Mouse (Mus musculus): ENCODE measurements around the gene Slc5a10. TPM values are rescaled to one million over a fixed set of nuclear protein-coding genes. Genes with fewer than 3 reads are reported as not detected.

The Slc5a10 gene
- polyA plus RNA-seq, 1 experiment from 2014 or later, result not detected

GRCm38 (mm10) chr11:61652686-61653447, 67.8 kb downstream of the Slc5a10 start, which contains the start of gene Grap:
Gene Grap, plus strand, starts transcription at chr11:61653265.
- Histone ChIP-seq H3K36me3 (no peaks in the 10 kb centered on the region), H3K9me3 (no peaks in the 10 kb centered on the region), H3K27ac (no peak within 1 kb of the TSS), H3K9ac (no peak within 1 kb of the TSS), H3K4me2 (no peak within 1 kb of the TSS), H3K4me3 (peak within 1 kb of the TSS; percentile 0; the same call in 1 of the 2 replicates), H3K27me3 (no peaks in the 10 kb centered on the region), H3K4me1 (0 out of 2 replicates have a peak, but pooled peaks cover 3% of the 10 kb centered on the region)
- 59% methylated on average over 10 of the region's 10 CpGs for WGBS
- ATAC-seq (ENCODE audit: insufficient number of reproducible peaks, low FRiP score, low TSS enrichment, low read depth), result no peak

DNA sequence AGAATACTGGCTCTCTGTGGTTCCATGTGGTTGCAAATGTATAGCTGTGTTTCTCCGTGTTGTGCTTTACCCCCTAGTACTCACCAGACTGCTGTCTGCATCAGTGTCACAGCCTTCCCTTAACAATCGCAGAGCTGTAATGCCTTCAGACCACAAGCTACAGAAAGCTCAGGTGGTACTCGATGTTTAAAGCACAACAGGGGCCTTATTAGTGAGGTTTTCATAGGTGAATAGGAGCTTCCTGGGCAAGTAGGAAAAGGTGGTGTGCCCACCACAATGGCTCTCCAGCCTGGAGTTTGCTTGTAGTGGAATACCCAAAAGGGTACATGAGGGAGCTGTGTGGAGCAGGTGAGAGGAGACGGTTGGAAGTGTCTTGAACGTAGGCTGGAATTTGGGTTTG, 68.4 kb downstream of the Slc5a10 start:
- 88% methylated on average over 5 of the region's 5 CpGs for WGBS

DNA sequence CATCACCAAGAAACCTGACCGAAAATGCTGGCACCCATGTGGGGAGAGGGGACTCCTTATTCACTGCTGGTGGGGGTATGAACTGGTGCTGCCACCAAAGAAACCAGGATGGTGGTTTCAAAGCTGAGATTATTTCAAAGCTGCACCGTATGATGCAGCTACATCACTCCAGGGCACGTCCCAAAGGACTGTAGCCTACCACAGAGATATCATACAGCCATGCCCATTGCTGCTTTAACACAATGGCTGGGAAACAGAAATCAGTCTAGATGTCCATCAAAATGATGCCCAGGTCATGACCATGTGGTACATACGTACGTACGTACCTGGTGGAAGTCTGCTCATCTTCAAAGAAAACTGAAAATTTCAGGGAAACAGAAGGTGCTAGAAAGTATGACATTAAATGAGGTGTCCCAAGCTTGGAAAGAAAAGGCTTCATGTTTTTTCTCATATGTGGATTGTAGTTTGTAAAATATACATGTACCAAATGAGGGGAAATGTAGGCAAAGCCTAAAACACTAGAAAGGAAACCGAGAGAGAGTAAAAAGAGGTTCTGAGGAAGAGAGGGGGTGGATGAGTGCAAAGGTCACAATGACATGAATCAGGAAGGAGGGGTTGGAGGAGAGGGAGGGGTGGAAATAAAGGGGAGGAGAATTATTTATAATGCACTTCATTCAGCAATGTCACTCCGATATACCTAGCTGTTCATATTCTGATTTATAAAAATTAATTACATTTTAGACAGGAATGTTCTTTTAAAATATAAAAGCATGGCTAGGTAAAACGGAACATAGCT, 70.0 kb downstream of the Slc5a10 start:
- H3K36me3 ChIP-seq, result no peaks in the 10 kb centered on the region
- H3K4me1 ChIP-seq, result no peaks in the 10 kb centered on the region
- no peak overlapping the region for H3K27ac ChIP-seq
- no peaks in the 10 kb centered on the region for H3K9me3 ChIP-seq
- no peak overlapping the region for H3K4me2 ChIP-seq
- 83% methylated on average over 9 of the region's 9 CpGs for WGBS
- no peak overlapping the region for H3K4me3 ChIP-seq
- no peak for ATAC-seq (ENCODE audit: insufficient number of reproducible peaks, low FRiP score, low TSS enrichment, low read depth)
- no peaks in the 10 kb centered on the region for H3K27me3 ChIP-seq
- H3K9ac ChIP-seq, result no peak overlapping the region

More for the DNA sequence above, 68.4 kb downstream of the Slc5a10 start:
- Histone ChIP-seq H3K4me3 (no peak overlapping the region), H3K4me1 (0 out of 2 replicates have a peak, but pooled peaks cover 3% of the 10 kb centered on the region), H3K9me3 (no peaks in the 10 kb centered on the region), H3K27me3 (no peaks in the 10 kb centered on the region), H3K27ac (no peak overlapping the region), H3K4me2 (no peak overlapping the region), H3K36me3 (no peaks in the 10 kb centered on the region), H3K9ac (no peak overlapping the region)
- no peak for ATAC-seq (ENCODE audit: insufficient number of reproducible peaks, low FRiP score, low TSS enrichment, low read depth)

DNA sequence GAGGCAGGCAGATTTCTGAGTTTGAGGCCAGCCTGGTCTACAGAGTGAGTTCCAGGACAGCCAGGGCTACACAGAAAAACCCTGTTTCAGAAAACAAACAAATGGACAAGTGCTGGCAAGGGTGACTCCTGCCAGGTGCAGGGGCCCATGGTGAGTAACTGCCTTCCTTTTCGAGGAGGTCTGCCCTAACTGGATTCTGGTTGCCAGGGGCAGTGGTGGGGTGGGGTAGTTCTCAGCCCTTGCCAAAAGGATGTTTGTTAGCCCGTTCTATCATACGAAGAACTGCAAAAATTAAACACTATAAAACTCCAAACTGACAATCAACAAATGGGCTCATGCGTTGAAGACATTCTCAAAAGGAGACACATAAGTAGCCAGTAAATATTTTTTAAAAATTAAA, 71.0 kb downstream of the Slc5a10 start:
- no peak overlapping the region for H3K4me2 ChIP-seq
- H3K36me3 ChIP-seq, result no peaks in the 10 kb centered on the region
- ATAC-seq (ENCODE audit: insufficient number of reproducible peaks, low FRiP score, low TSS enrichment, low read depth), result no peak
- 78% methylated on average over 4 of the region's 4 CpGs for WGBS
- no peak overlapping the region for H3K9ac ChIP-seq
- peaks cover 5% of the 10 kb centered on the region for H3K4me1 ChIP-seq
- H3K4me3 ChIP-seq, result no peak overlapping the region
- no peaks in the 10 kb centered on the region for H3K27me3 ChIP-seq
- H3K9me3 ChIP-seq, result no peaks in the 10 kb centered on the region
- no peak overlapping the region for H3K27ac ChIP-seq

GRCm38 (mm10) chr11:61649163-61649580, 71.5 kb downstream of the Slc5a10 start:
- Histone ChIP-seq H3K27me3 (no peaks in the 10 kb centered on the region), H3K4me2 (no peak overlapping the region), H3K9me3 (no peaks in the 10 kb centered on the region), H3K36me3 (no peaks in the 10 kb centered on the region), H3K9ac (no peak overlapping the region), H3K4me1 (peaks cover 9% of the 10 kb centered on the region), H3K27ac (no peak overlapping the region), H3K4me3 (no peak overlapping the region)
- 87% methylated on average over 5 of the region's 5 CpGs for WGBS
- no peak for ATAC-seq (ENCODE audit: insufficient number of reproducible peaks, low FRiP score, low TSS enrichment, low read depth)

- no peak for ATAC-seq (ENCODE audit: insufficient number of reproducible peaks, low FRiP score, low TSS enrichment, low read depth)
- no peak overlapping the region for H3K4me2 ChIP-seq
- no peak overlapping the region for H3K9ac ChIP-seq
- H3K9me3 ChIP-seq, result no peaks in the 10 kb centered on the region
- 83% methylated on average over 7 of the region's 7 CpGs for WGBS
- H3K4me1 ChIP-seq, result peaks cover 10% of the 10 kb centered on the region
- H3K27me3 ChIP-seq, result no peaks in the 10 kb centered on the region
- H3K36me3 ChIP-seq, result no peaks in the 10 kb centered on the region
- no peak overlapping the region for H3K27ac ChIP-seq
- H3K4me3 ChIP-seq, result no peak overlapping the region
Measured at GRCm38 (mm10) chr11:61648749-61649115, 71.9 kb downstream of the Slc5a10 start.

DNA sequence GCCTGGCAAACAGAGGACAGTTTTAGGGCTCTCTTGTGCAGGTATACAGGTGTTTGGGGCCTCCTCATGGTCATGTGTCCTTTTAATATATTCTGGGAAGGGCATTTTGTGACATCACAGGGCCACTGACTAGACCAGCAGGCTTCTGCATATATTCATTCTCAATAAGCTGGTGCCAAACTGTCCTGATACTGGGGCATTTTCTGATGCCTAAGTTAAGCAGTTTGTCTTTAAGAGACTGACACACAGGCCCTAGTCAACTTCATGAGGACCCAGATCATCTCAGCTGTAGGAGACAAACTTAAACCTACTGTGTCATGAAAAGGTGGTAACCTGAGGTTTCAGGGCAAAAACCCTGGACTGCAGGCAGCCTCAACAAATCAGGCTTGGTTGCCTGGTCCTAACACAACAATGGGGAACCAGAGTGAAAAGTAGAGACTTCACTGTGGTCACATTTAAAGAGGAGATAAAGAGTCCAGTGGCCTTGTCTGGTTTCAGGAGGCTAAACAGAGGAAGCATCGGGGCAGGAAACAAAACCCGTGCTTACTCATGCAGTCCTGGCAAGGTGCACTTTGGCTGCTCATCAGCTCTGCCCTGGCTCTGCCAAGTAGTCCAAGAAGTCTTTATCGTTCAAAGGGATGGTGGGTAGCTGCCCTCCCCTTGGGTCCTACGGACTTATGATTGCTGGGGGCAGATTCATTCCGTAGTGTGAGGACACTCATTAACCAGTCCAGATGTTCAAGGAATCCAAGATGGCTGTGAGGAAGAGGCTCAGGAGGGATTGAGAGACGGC, 72.5 kb downstream of the Slc5a10 start:
- no peak for ATAC-seq (ENCODE audit: insufficient number of reproducible peaks, low FRiP score, low TSS enrichment, low read depth)
- Histone ChIP-seq H3K36me3 (no peaks in the 10 kb centered on the region), H3K4me3 (no peak overlapping the region), H3K9me3 (no peaks in the 10 kb centered on the region), H3K9ac (no peak overlapping the region), H3K27me3 (no peaks in the 10 kb centered on the region), H3K27ac (no peak overlapping the region), H3K4me1 (peaks cover 13% of the 10 kb centered on the region), H3K4me2 (no peak overlapping the region)
- 67% methylated on average over 6 of the region's 6 CpGs for WGBS

GRCm38 (mm10) chr11:61647110-61647910, 73.3 kb downstream of the Slc5a10 start:
- H3K9ac ChIP-seq, result no peak overlapping the region
- H3K27ac ChIP-seq, result no peak overlapping the region
- no peaks in the 10 kb centered on the region for H3K27me3 ChIP-seq
- H3K9me3 ChIP-seq, result no peaks in the 10 kb centered on the region
- no peak overlapping the region for H3K4me2 ChIP-seq
- no peaks in the 10 kb centered on the region for H3K36me3 ChIP-seq
- no peak for ATAC-seq (ENCODE audit: insufficient number of reproducible peaks, low FRiP score, low TSS enrichment, low read depth)
- peaks cover 13% of the 10 kb centered on the region for H3K4me1 ChIP-seq
- WGBS, result 66% methylated on average over 10 of the region's 10 CpGs
- no peak overlapping the region for H3K4me3 ChIP-seq

DNA sequence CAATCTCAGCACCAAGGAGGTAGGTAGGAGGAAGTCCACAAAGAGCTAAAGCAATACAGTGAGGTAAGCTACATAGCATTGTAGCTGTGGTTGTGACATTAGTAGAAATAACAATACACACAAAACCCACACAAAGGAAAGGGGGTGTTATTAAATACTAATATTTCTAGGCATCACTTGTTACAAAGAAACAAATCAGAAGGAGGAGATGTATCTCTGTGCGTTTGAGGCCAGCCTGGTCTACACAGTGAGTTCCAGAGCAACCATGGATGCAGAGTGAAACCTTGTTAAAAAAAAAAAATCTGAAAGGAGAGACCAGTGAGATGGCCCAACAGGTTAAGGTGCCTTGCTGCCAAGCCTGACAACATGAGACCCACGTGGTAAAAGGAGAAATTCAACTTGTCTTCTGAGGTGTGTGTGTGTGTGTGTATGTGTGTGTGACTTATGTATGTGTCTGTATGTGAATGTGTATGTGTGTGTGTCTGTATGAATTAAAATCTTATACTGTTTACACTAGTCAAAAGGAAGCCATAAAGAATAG, 74.1 kb downstream of the Slc5a10 start:
- no peaks in the 10 kb centered on the region for H3K36me3 ChIP-seq
- no peaks in the 10 kb centered on the region for H3K27me3 ChIP-seq
- H3K4me1 ChIP-seq, result peaks cover 13% of the 10 kb centered on the region
- H3K9ac ChIP-seq, result no peak overlapping the region
- no peak overlapping the region for H3K4me2 ChIP-seq
- no peak overlapping the region for H3K27ac ChIP-seq
- no peak overlapping the region for H3K4me3 ChIP-seq
- no peaks in the 10 kb centered on the region for H3K9me3 ChIP-seq
- 61% methylated on average over 2 of the region's 2 CpGs for WGBS
- ATAC-seq (ENCODE audit: insufficient number of reproducible peaks, low FRiP score, low TSS enrichment, low read depth), result no peak

DNA sequence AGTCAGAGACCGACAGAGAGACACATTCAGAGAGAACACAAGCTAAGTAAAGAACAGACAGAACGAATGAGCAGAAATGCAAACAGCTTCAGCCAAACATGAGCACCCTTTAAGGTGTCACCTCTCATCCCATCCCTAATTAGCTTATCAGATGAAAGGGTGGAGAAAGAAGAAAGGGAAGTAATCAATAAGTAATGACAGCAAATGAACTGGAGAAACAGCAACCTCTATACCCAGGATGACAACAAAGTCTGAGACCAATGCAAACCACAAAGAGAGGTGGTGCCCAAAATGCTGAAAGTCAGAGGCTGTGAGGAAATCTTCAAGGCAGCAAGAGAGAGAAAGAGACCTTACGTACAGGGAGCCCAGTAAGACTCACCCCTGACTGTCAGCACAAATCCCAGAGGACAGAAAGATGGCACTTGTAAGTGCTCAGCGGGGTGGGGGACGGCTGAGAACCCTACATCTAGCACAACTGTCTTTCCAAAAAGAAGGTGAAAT, 75.2 kb downstream of the Slc5a10 start:
- Histone ChIP-seq H3K27me3 (no peaks in the 10 kb centered on the region), H3K36me3 (no peaks in the 10 kb centered on the region), H3K4me3 (no peak overlapping the region), H3K9ac (no peak overlapping the region), H3K9me3 (no peaks in the 10 kb centered on the region), H3K4me2 (no peak overlapping the region), H3K4me1 (peaks cover 13% of the 10 kb centered on the region), H3K27ac (no peak overlapping the region)
- ATAC-seq (ENCODE audit: insufficient number of reproducible peaks, low FRiP score, low TSS enrichment, low read depth), result no peak
- 63% methylated on average over 5 of the region's 5 CpGs for WGBS
